Mouse (Mus musculus): Measurements from ENCODE around the gene Atp5c1. TPM values are rescaled to one million over a fixed set of nuclear protein-coding genes. Genes with fewer than 3 reads are reported as not detected.

Atp5c1 gene
- 100 to 1,000 TPM; 577 to 685 (median 654) TPM for polyA plus RNA-seq (2017; shearing (Covaris generic))

- ATAC-seq, result peak; percentile 97
These were observed at the start of gene Atp5c1, which contains the start of gene Kin for GRCm38 (mm10) chr2:10080310-10081010. Gene Atp5c1 (minus strand): TSS chr2:10080510. Gene Kin (plus strand): TSS chr2:10080593.

GRCm38 (mm10) chr2:10128571-10128970, 48.3 kb upstream of the Atp5c1 start:
- ATAC-seq, result no peak

GRCm38 (mm10) chr2:10127471-10127870, 47.2 kb upstream of the Atp5c1 start:
- ATAC-seq, result no peak

GRCm38 (mm10) chr2:10126122-10126521, 45.8 kb upstream of the Atp5c1 start:
- no peak for ATAC-seq

GRCm38 (mm10) chr2:10121826-10122225, 41.5 kb upstream of the Atp5c1 start:
- no peak for ATAC-seq

GRCm38 (mm10) chr2:10119276-10119675, 39.0 kb upstream of the Atp5c1 start:
- no peak for ATAC-seq

GRCm38 (mm10) chr2:10118751-10119150, 38.4 kb upstream of the Atp5c1 start:
- no peak for ATAC-seq

- no peak for ATAC-seq
These were observed 28.4 kb upstream of the Atp5c1 start for GRCm38 (mm10) chr2:10108535-10109189.

GRCm38 (mm10) chr2:10101180-10101579, 20.9 kb upstream of the Atp5c1 start:
- peak; percentile 66 for ATAC-seq

GRCm38 (mm10) chr2:10100471-10100870, 20.2 kb upstream of the Atp5c1 start:
- no peak for ATAC-seq

GRCm38 (mm10) chr2:10098598-10099215, 18.4 kb upstream of the Atp5c1 start:
- peak; percentile 68 for ATAC-seq

GRCm38 (mm10) chr2:10094327-10095100, 14.2 kb upstream of the Atp5c1 start:
- ATAC-seq, result no peak

GRCm38 (mm10) chr2:10087256-10087850, 7.0 kb upstream of the Atp5c1 start:
- no peak for ATAC-seq

GRCm38 (mm10) chr2:10082737-10083136, 2.4 kb upstream of the Atp5c1 start:
- no peak for ATAC-seq

GRCm38 (mm10) chr2:10081453-10082080, 1.3 kb upstream of the Atp5c1 start:
- ATAC-seq, result no peak

- peak; percentile 51 for ATAC-seq
These were observed 483 bp downstream of the Atp5c1 start for GRCm38 (mm10) chr2:10079745-10080309.

GRCm38 (mm10) chr2:10076675-10077074, 3.6 kb downstream of the Atp5c1 start:
- no peak for ATAC-seq

GRCm38 (mm10) chr2:10074470-10074869, 5.8 kb downstream of the Atp5c1 start:
- ATAC-seq, result no peak

GRCm38 (mm10) chr2:10071751-10072150, 8.6 kb downstream of the Atp5c1 start:
- no peak for ATAC-seq

- ATAC-seq, result no peak
These were observed 21.5 kb downstream of the Atp5c1 start for GRCm38 (mm10) chr2:10058836-10059235.

- no peak for ATAC-seq
These were observed 28.3 kb downstream of the Atp5c1 start for GRCm38 (mm10) chr2:10051996-10052395.

GRCm38 (mm10) chr2:10050878-10051277, 29.4 kb downstream of the Atp5c1 start:
- ATAC-seq, result no peak
